Mouse (Mus musculus): Measurements from ENCODE around the gene Cux2. TPM values are rescaled to one million over a fixed set of nuclear protein-coding genes. Genes with fewer than 3 reads are reported as not detected.

The Cux2 gene
- total and polyA plus RNA-seq, 3 experiments = 1.4 to 3.5 TPM; not detected in 1

GRCm38 (mm10) chr5:122086121-122086520 lies 36.2 kb upstream of the Cux2 start:
- Histone ChIP-seq H3K27me3 (ENCODE audit: control insufficient read depth in 1 of 2, insufficient read depth in 2 of 2, low read length in 2 of 2) (no peaks in the 10 kb centered on the region; a peak in 1 of 4 replicates), H3K4me1 (ENCODE audit: control insufficient read depth in 1 of 2, insufficient read depth in 2 of 2, low read length in 2 of 2) (no peaks in the 10 kb centered on the region), H3K9ac (ENCODE audit: control insufficient read depth, low read depth, low read length, poor library complexity, severe bottlenecking) (no peak overlapping the region), H3K27ac (ENCODE audit: control insufficient read depth, low read depth, low read length) (no peak overlapping the region), H3K79me2 (ENCODE audit: control insufficient read depth, insufficient read depth, low read length, poor library complexity) (no peaks in the 10 kb centered on the region), H3K4me3 (ENCODE audit: control insufficient read depth in 1 of 2, insufficient read depth in 1 of 2, low read depth in 2 of 2, low read length in 2 of 2) (no peak overlapping the region), H3K36me3 (ENCODE audit: control insufficient read depth in 1 of 2, insufficient read depth in 2 of 2, low read length in 2 of 2) (peaks cover 0 to 2% of the 10 kb centered on the region in 2 experiments; a peak in 1 of 4 replicates), H3K9me3 (replicated peaks; ENCODE audit: insufficient read depth, low read length) (no peaks in the 10 kb centered on the region)
- TF ChIP-seq E2F4 (IDR thresholded peaks at IDR 0.05; ENCODE audit: borderline replicate concordance, low read depth, low read length) (no peak), POLR2AphosphoS5 (IDR thresholded peaks at IDR 0.05; ENCODE audit: borderline replicate concordance, low read depth, low read length) (no peak), MYC (IDR thresholded peaks at IDR 0.05; ENCODE audit: low read depth, low read length) (no peak), USF2 (IDR thresholded peaks at IDR 0.05; ENCODE audit: borderline replicate concordance in 1 of 2, insufficient read depth in 1 of 2, low read depth in 1 of 2, low read length in 2 of 2) (no peak), ZNF384 (IDR thresholded peaks at IDR 0.05; ENCODE audit: low read depth, low read length) (no peak), CHD2 (IDR thresholded peaks at IDR 0.05; ENCODE audit: low read length) (no peak), TCF12 (IDR thresholded peaks at IDR 0.05; ENCODE audit: low read depth, low read length) (no peak), ELF1 (IDR thresholded peaks at IDR 0.05; ENCODE audit: low read depth, low read length) (no peak), RCOR1 (IDR thresholded peaks at IDR 0.05; ENCODE audit: low read depth, low read length) (no peak), CHD1 (IDR thresholded peaks at IDR 0.05; ENCODE audit: low read depth, low read length) (no peak), UBTF (IDR thresholded peaks at IDR 0.05; ENCODE audit: borderline replicate concordance, insufficient read depth, low read depth, low read length) (no peak), MYB (IDR thresholded peaks at IDR 0.05; ENCODE audit: low read depth, low read length) (no peak), CTCF (IDR thresholded peaks at IDR 0.05 in 2 of 3, conservative IDR thresholded peaks at IDR 0.05 in 1 of 3; ENCODE audit: control insufficient read depth in 1 of 3, insufficient read depth in 1 of 3, low read depth in 2 of 3, low read length in 3 of 3, poor library complexity in 1 of 3, severe bottlenecking in 1 of 3) (no peak)
- no peak for DNase-seq (ENCODE audit: low read depth, low spot score)

DNA sequence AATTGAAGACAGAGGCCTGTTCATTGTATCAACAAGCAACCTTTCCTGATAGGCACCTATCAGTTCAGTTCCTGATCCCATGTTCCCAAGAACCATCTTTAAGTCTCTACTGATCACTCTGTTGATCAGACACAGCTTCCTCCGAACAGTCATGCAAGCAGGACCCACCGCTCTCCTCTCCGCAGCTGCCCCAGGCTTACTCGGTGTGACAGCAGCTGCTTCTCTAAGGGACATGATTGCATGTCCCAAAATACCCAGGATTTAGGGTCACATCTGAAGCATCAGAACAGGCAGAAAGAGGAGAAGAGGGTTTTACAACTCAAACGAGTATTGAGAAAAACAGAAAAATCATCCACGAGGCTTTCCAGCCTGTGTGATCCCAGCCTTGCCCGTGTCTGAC lies 35.4 kb upstream of the Cux2 start:
- Histone ChIP-seq H3K27ac (ENCODE audit: control insufficient read depth, low read depth, low read length) (no peak overlapping the region), H3K4me1 (ENCODE audit: control insufficient read depth in 1 of 2, insufficient read depth in 2 of 2, low read length in 2 of 2) (no peaks in the 10 kb centered on the region), H3K79me2 (ENCODE audit: control insufficient read depth, insufficient read depth, low read length, poor library complexity) (no peaks in the 10 kb centered on the region), H3K27me3 (ENCODE audit: control insufficient read depth in 1 of 2, insufficient read depth in 2 of 2, low read length in 2 of 2) (no peaks in the 10 kb centered on the region; a peak in 1 of 4 replicates), H3K36me3 (ENCODE audit: control insufficient read depth in 1 of 2, insufficient read depth in 2 of 2, low read length in 2 of 2) (peaks cover 0 to 2% of the 10 kb centered on the region in 2 experiments; a peak in 1 of 4 replicates), H3K4me3 (ENCODE audit: control insufficient read depth in 1 of 2, insufficient read depth in 1 of 2, low read depth in 2 of 2, low read length in 2 of 2) (peak overlapping the region; percentile 24 to 39; a peak in 3 of 4 replicates), H3K9ac (ENCODE audit: control insufficient read depth, low read depth, low read length, poor library complexity, severe bottlenecking) (no peak overlapping the region), H3K9me3 (replicated peaks; ENCODE audit: insufficient read depth, low read length) (no peaks in the 10 kb centered on the region)
- DNase-seq (ENCODE audit: low read depth, low spot score) = no peak
- TF ChIP-seq GATA1 (IDR thresholded peaks at IDR 0.05; ENCODE audit: low read depth, low read length) = no peak
- TF ChIP-seq ZKSCAN1 (IDR thresholded peaks at IDR 0.05; ENCODE audit: low read depth, low read length) = no peak
- TF ChIP-seq MAX (IDR thresholded peaks at IDR 0.05; ENCODE audit: low read length) = no peak
- TF ChIP-seq HCFC1 (IDR thresholded peaks at IDR 0.05; ENCODE audit: low read depth, low read length) = no peak
- TF ChIP-seq TBP (IDR thresholded peaks at IDR 0.05; ENCODE audit: low read depth, low read length) = no peak
- no peak for TF ChIP-seq MYC (IDR thresholded peaks at IDR 0.05; ENCODE audit: low read depth, low read length)
- no peak for TF ChIP-seq ETS1 (IDR thresholded peaks at IDR 0.05; ENCODE audit: low read depth, low read length)
- TF ChIP-seq POLR2AphosphoS5 (IDR thresholded peaks at IDR 0.05; ENCODE audit: borderline replicate concordance, low read depth, low read length) = no peak
- TF ChIP-seq MAZ (IDR thresholded peaks at IDR 0.05; ENCODE audit: low read depth, low read length) = no peak
- TF ChIP-seq SMC3 (IDR thresholded peaks at IDR 0.05; ENCODE audit: low read depth, low read length) = no peak
- TF ChIP-seq KAT2A (conservative IDR thresholded peaks at IDR 0.05; ENCODE audit: low read depth, low read length) = no peak
- TF ChIP-seq EP300 (IDR thresholded peaks at IDR 0.05; ENCODE audit: low read depth in 1 of 2, low read length in 2 of 2) = no peak
- TF ChIP-seq BHLHE40 (IDR thresholded peaks at IDR 0.05; ENCODE audit: borderline replicate concordance, low read depth, low read length) = no peak
